Mouse (Mus musculus): ENCODE results near the gene Psmb4. TPM values are rescaled to one million over a fixed set of nuclear protein-coding genes. Genes with fewer than 3 reads are reported as not detected.
"Not testable (repeated sequence)": the region's sequence is repeated elsewhere in the genome, so short reads cannot be mapped to it uniquely, and the experiment has no call there.

The Psmb4 gene
- polyA plus RNA-seq, 1 experiment: 167 TPM

DNA sequence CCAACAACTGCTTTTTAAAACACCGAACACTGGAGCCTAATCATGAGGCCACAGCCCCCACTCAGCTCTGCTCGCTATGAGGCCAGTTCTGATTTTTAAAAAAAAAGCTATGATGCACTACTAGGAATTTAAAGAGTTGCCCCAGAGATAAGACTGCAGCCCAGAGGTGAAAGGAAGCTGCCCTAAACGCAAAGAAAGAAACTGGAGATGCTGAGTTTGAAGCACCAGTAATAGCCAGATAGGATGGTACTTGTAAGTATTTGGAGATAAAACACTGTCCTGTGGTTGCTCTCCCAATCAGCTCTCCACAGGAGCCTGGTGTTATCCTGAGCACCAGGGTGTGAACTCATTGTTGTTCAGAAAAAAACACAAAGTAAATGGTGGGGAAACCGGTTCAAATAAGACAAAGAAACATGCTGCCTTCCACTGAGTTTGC lies 39.6 kb upstream of the Psmb4 start:
- H3K36me3 ChIP-seq (ENCODE audit: control insufficient read depth, insufficient read depth, low read length); H3K27me3 ChIP-seq (ENCODE audit: control insufficient read depth, insufficient read depth, low read length); H3K27ac ChIP-seq (ENCODE audit: control insufficient read depth, insufficient read depth, low read depth, low read length); H3K4me1 ChIP-seq (ENCODE audit: control insufficient read depth, insufficient read depth, low read length); H3K4me3 ChIP-seq (ENCODE audit: control insufficient read depth, low read depth, low read length): not testable (repeated sequence)

DNA sequence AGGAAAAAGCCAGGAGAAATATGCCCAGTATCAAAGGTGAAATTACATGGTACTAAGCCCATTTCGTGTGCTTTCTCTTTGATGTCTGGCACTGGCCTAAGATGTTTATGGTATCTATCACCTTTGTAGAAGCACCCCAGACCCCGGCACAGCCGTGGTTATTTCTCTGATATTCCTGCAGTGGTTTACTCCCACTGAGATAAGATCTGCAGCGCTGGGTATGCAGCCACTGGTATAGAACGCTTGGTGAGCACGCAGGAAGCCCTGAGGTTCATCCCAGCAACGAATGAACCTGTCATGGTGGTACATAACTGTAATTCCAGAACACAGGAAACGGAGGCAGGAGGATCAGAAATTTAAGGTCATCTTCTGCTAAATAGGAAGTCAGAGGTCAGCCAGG lies 37.9 kb upstream of the Psmb4 start:
- no peaks in the 10 kb centered on the region for H3K36me3 ChIP-seq (ENCODE audit: control insufficient read depth, insufficient read depth, low read length)
- no peaks in the 10 kb centered on the region for H3K4me1 ChIP-seq (ENCODE audit: control insufficient read depth, insufficient read depth, low read length)
- no peak overlapping the region for H3K27ac ChIP-seq (ENCODE audit: control insufficient read depth, insufficient read depth, low read depth, low read length)
- no peak for TF ChIP-seq CTCF (IDR thresholded peaks at IDR 0.05; ENCODE audit: control insufficient read depth, insufficient read depth, insufficient replicate concordance, low read depth, low read length)
- TF ChIP-seq POLR2A (IDR thresholded peaks at IDR 0.05; ENCODE audit: control insufficient read depth, low read depth, low read length): no peak
- H3K27me3 ChIP-seq (ENCODE audit: control insufficient read depth, insufficient read depth, low read length): no peaks in the 10 kb centered on the region
- no peak overlapping the region for H3K4me3 ChIP-seq (ENCODE audit: control insufficient read depth, low read depth, low read length)

DNA sequence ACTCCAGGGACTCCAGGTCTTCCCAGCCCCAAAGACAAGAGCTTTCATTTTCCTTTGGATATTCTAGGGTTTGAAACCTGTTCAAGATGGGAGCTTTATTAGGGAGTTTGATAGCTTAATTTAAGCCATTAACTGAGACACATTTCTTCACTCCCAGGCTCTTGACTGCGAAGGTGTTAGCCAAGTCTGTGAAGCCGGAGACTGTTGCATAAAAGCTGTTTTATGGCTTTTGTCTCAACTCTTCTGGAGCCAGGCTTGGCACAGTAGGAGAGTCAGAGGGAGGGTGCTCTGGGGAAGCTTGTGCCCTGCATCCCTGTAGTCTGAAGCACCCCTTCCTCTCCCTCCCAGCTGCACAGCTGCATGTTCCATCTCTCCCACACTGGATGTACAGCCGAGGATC lies 35.6 kb upstream of the Psmb4 start:
- Histone ChIP-seq H3K4me1 (ENCODE audit: control insufficient read depth, insufficient read depth, low read length) (peaks cover 7% of the 10 kb centered on the region), H3K27me3 (ENCODE audit: control insufficient read depth, insufficient read depth, low read length) (no peaks in the 10 kb centered on the region), H3K27ac (ENCODE audit: control insufficient read depth, insufficient read depth, low read depth, low read length) (no peak overlapping the region), H3K4me3 (ENCODE audit: control insufficient read depth, low read depth, low read length) (no peak overlapping the region), H3K36me3 (ENCODE audit: control insufficient read depth, insufficient read depth, low read length) (no peaks in the 10 kb centered on the region)
- TF ChIP-seq CTCF (IDR thresholded peaks at IDR 0.05; ENCODE audit: control insufficient read depth, insufficient read depth, insufficient replicate concordance, low read depth, low read length): no peak
- no peak for TF ChIP-seq POLR2A (IDR thresholded peaks at IDR 0.05; ENCODE audit: control insufficient read depth, low read depth, low read length)

DNA sequence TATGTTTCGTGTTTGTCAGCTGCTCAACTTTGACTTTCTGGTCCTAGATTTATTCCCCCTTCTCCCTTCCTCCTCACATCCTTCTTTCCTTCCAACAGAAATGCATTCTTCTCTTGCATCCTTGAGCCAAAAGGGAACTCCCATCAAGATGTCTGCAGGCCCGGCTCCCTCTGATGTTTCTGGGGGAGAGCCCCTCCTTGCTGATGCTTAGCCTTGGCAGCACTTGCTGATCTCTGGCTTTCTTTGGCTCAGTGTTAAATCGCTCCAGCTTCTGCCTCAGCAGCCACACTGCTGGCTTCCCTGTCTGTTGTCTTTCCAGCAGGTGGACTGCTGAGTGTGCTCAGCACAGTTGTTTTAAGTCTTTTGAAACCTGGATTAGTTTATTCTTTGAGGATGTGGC lies 34.3 kb upstream of the Psmb4 start:
- Histone ChIP-seq H3K27ac (ENCODE audit: control insufficient read depth, insufficient read depth, low read depth, low read length) (no peak overlapping the region), H3K4me3 (ENCODE audit: control insufficient read depth, low read depth, low read length) (no peak overlapping the region), H3K4me1 (ENCODE audit: control insufficient read depth, insufficient read depth, low read length) (peaks cover 7% of the 10 kb centered on the region), H3K36me3 (ENCODE audit: control insufficient read depth, insufficient read depth, low read length) (no peaks in the 10 kb centered on the region), H3K27me3 (ENCODE audit: control insufficient read depth, insufficient read depth, low read length) (no peaks in the 10 kb centered on the region)
- TF ChIP-seq POLR2A (IDR thresholded peaks at IDR 0.05; ENCODE audit: control insufficient read depth, low read depth, low read length): no peak
- TF ChIP-seq CTCF (IDR thresholded peaks at IDR 0.05; ENCODE audit: control insufficient read depth, insufficient read depth, insufficient replicate concordance, low read depth, low read length): no peak

DNA sequence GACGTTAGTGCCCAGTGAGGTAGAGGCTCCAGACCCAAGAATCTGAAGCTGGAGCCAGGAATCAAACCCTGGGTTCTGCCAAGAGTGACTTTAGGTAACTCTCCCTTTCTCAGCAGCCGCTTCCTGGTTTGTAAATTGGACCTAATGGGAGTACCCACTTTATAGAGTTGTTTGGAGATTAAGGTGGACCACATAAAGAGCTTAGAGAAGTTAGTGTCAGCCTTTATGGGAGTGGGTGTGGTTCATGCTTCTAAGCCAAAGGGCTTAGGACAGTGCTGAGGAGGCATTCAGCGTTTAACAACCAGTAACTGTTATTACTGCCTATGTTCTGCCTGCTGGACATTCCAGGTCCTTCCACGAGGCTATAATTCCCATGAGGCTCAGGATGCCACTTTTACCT lies 32.1 kb upstream of the Psmb4 start:
- Histone ChIP-seq H3K36me3 (ENCODE audit: control insufficient read depth, insufficient read depth, low read length) (no peaks in the 10 kb centered on the region), H3K4me3 (ENCODE audit: control insufficient read depth, low read depth, low read length) (no peak overlapping the region), H3K27ac (ENCODE audit: control insufficient read depth, insufficient read depth, low read depth, low read length) (no peak overlapping the region), H3K4me1 (ENCODE audit: control insufficient read depth, insufficient read depth, low read length) (peaks cover 7% of the 10 kb centered on the region), H3K27me3 (ENCODE audit: control insufficient read depth, insufficient read depth, low read length) (no peaks in the 10 kb centered on the region)
- TF ChIP-seq CTCF (IDR thresholded peaks at IDR 0.05; ENCODE audit: control insufficient read depth, insufficient read depth, insufficient replicate concordance, low read depth, low read length) (no peak), POLR2A (IDR thresholded peaks at IDR 0.05; ENCODE audit: control insufficient read depth, low read depth, low read length) (no peak)

DNA sequence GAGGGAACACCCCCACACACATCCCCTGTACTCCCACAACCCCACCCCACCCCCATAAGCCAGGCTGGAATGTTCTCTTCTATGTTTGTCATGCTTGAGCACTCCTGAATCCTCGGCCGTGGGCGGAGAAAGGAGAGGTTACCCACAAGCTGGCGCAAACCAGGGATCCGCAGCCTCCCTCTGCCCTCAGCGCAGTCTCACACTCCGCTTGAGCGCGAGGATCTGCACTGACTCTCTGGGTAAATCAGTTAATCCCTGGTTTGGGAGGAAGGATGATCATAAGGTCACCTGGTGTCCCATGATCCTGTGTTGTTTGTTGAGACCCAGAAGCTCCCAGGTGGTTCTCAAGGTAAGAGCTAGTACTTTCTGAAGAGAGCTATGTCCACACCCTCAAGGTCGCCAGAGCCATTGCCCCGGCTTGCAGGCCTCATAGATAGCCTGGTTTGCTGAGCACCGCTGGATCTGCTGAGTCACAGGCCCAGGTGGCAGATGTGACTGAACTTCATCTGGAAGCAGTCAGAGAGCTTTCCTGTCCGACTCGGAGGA lies 31.1 kb upstream of the Psmb4 start:
- H3K27ac ChIP-seq (ENCODE audit: control insufficient read depth, insufficient read depth, low read depth, low read length): no peak overlapping the region
- TF ChIP-seq CTCF (IDR thresholded peaks at IDR 0.05; ENCODE audit: control insufficient read depth, insufficient read depth, insufficient replicate concordance, low read depth, low read length): no peak
- TF ChIP-seq POLR2A (IDR thresholded peaks at IDR 0.05; ENCODE audit: control insufficient read depth, low read depth, low read length): no peak
- no peaks in the 10 kb centered on the region for H3K36me3 ChIP-seq (ENCODE audit: control insufficient read depth, insufficient read depth, low read length)
- no peak overlapping the region for H3K4me3 ChIP-seq (ENCODE audit: control insufficient read depth, low read depth, low read length)
- H3K4me1 ChIP-seq (ENCODE audit: control insufficient read depth, insufficient read depth, low read length): peaks cover 7% of the 10 kb centered on the region
- no peaks in the 10 kb centered on the region for H3K27me3 ChIP-seq (ENCODE audit: control insufficient read depth, insufficient read depth, low read length)

DNA sequence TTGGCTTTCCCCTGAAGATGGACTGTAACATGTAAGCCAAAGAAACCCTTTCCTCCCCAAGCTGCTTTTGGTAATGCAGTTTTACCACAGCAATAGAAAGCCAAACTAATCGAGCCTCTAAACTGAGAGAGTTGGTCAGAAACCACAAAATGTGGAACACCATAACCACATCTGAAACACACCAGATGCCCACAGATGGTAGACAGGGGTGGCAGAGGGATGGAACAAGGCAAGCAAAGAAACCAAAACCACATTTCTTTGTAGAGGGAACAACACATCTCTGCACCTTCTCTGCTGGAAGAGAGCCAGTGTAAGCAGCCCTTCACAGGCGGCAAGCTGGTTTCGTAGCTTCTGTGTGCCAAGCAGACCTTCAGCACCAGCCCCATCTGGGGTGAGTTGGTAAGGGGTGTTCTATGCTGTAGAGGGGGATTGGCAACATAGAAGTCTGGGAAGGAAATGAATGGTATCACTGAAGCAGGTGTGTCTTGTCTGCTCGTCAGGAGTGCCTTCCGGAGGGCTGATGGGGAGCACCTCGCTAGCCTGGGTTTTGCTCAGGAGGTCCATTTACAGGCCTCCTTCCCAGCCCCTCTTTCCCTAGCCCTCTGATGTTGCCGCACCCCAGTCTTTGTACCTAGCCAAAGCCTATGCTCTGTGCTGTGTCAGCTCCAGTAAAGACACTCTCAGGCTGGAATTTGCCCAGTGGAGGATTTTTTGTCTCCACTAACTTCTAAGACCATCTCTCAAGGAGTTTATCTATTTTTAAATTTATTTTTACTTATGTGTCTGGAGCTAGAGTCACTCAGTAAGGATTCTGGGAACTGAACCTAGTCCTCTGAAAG lies 29.4 kb upstream of the Psmb4 start:
- TF ChIP-seq CTCF (IDR thresholded peaks at IDR 0.05; ENCODE audit: control insufficient read depth, insufficient read depth, insufficient replicate concordance, low read depth, low read length) (no peak), POLR2A (IDR thresholded peaks at IDR 0.05; ENCODE audit: control insufficient read depth, low read depth, low read length) (no peak)

More for the DNA sequence above, 29.4 kb upstream of the Psmb4 start:
- Histone ChIP-seq H3K4me1 (ENCODE audit: control insufficient read depth, insufficient read depth, low read length) (peaks cover 7% of the 10 kb centered on the region), H3K4me3 (ENCODE audit: control insufficient read depth, low read depth, low read length) (no peak overlapping the region), H3K27me3 (ENCODE audit: control insufficient read depth, insufficient read depth, low read length) (no peaks in the 10 kb centered on the region), H3K27ac (ENCODE audit: control insufficient read depth, insufficient read depth, low read depth, low read length) (no peak overlapping the region), H3K36me3 (ENCODE audit: control insufficient read depth, insufficient read depth, low read length) (no peaks in the 10 kb centered on the region)
